Mouse (Mus musculus) forebrain, embryonic 16.5 days (tissue): ENCODE data around the gene Wbp2. TPM values are rescaled to one million over a fixed set of nuclear protein-coding genes. Genes with fewer than 3 reads are reported as not detected.
A peak's percentile ranks its signal among the peaks of the same experiment; 100 is the strongest.

Source experiments
- ATAC-seq: fragments of 200-750 bp; cut with Nextera tagmentation; 2 replicates; pipeline ENCODE4 v1.8.0; 2017; ENCODE audit warnings: mild to moderate bottlenecking, moderate library complexity
- H3K27ac ChIP-seq: fragments of 300-500 bp; sonication (generic); 2 replicates; pipeline ENCODE4 v1.5.1; 2014; ENCODE audit warnings: low read length, control low read depth
- H3K27me3 ChIP-seq: fragments of 300-500 bp; sonication (generic); replicated peaks from 2 replicates; pipeline ENCODE4 v1.6.1; 2014; ENCODE audit warnings: low read length; ENCODE audit not compliant: control insufficient read depth, insufficient read depth
- H3K36me3 ChIP-seq: fragments of 300-500 bp; sonication (generic); 2 replicates; pipeline ENCODE4 v1.6.1; 2014; ENCODE audit not compliant: control insufficient read depth, insufficient read depth
- H3K4me1 ChIP-seq: fragments of 300-500 bp; sonication (generic); replicated peaks from 2 replicates; pipeline ENCODE4 v1.6.1; 2014; ENCODE audit warnings: low read length; ENCODE audit not compliant: control insufficient read depth, insufficient read depth
- H3K4me2 ChIP-seq: fragments of 300-500 bp; sonication (generic); 2 replicates; pipeline ENCODE4 v1.6.1; 2014; ENCODE audit warnings: mild to moderate bottlenecking, low read length, control low read depth
- H3K4me3 ChIP-seq: fragments of 300-500 bp; sonication (generic); replicated peaks from 2 replicates; pipeline ENCODE4 v1.5.1; 2014; ENCODE audit warnings: mild to moderate bottlenecking, low read length, control low read depth
- H3K9ac ChIP-seq: fragments of 300-500 bp; sonication (generic); replicated peaks from 2 replicates; pipeline ENCODE4 v1.6.1; 2014; ENCODE audit warnings: low read depth, low read length, control low read depth
- H3K9me3 ChIP-seq: fragments of 300-500 bp; sonication (generic); 2 replicates; pipeline ENCODE4 v1.6.1; 2016; ENCODE audit warnings: low read length; ENCODE audit not compliant: control insufficient read depth
- WGBS: fragments of 180-500 bp; shearing (Covaris S2); extraction: QIAGEN DNeasy Blood & Tissue Kit; methylation state at CpG from one replicate; pipeline ENCODE4 v1.1.7; 2014; 5-methylcytosine and 5-hydroxymethylcytosine counted together
- polyA plus RNA-seq: library from polyadenylated mRNA; unstranded; fragments of >200 nt; fragmentation: Nextera tagmentation; extraction: Ambion mirVana; gene quantifications from 2 replicates; pipeline ENCODE4 v1.2.1, GENCODE M21; 2015

The Wbp2 gene
- 162 and 163 TPM in 2 replicates for polyA plus RNA-seq

DNA sequence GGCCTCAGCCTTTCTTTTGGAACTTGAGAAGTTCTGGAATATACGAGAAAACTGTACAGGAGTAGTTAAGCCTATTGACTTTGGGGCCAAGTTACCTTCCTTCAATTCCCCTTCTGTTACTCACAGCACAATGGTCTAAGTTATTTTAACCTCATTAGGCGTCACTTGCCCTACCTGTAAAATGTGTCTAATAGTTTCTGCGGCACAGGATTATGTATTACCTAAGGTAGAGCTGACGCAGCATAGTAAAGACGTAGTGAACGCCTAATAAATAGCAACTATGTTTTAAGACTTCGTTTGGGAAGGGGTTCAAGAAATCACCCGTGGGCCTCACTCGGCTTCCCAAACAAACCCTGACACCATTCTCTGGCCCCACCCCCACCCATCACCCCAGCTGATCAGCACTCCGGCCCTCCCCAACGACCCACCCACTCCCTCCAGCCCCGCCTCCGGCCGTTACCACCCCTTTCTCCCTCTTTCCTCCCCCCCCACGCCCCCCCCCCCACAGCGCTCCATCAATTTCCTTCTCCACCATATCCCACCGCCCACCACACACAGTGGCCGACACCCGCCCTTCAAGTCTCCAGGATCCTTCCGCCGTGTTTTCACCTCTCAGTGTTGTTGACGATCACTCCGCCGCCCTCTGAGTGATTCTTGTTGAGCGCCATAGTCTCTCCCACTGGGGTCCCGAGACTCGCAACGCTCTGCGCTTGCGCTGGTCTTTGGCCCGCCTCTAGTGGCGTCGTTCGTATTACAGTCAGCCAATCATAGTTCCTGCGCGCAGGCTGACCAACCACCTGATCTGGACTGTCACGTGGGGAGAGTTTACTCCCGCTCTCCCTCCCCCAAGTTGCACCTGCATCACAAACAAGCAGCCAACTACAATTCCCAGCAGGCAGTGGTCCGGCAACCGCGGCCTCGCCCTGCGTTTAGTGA, at the start of gene Wbp2:
Gene Wbp2, minus strand, starts transcription at position 738 of the 936 bp plus-strand sequence.
- peak within 1 kb of the TSS; percentile 67 for H3K4me3 ChIP-seq
- no peaks in the 10 kb centered on the region for H3K9me3 ChIP-seq
- ATAC-seq, result peak; percentile 97
- H3K36me3 ChIP-seq, result peaks cover 6% of the 10 kb centered on the region
- H3K9ac ChIP-seq, result peak within 1 kb of the TSS; percentile 52
- H3K27me3 ChIP-seq, result no peaks in the 10 kb centered on the region
- H3K4me1 ChIP-seq, result peaks cover 17% of the 10 kb centered on the region
- peak within 1 kb of the TSS; percentile 74 for H3K4me2 ChIP-seq
- H3K27ac ChIP-seq, result peak within 1 kb of the TSS; percentile 77
- 4% methylated on average over 37 of the region's 43 CpGs for WGBS

DNA sequence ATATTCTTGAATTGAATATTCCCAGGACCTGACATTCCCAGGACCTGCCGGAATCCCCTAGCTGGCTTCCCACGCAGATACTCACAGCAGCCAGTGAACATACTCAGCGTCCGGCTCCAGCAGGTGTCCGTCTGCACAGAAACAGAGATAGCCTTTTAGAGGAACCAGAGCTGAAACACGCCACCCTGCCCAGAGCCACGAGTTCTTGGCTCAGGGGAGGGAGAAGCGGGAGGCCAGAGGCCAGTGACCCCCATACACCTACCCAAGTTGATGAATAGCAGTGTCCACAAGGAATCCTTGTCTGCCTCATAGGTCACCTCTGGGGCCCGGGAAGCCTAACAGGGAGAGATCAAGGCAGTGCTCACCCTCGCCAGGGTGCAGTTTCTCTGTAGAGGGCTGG, 47.4 kb upstream of the Wbp2 start:
- ATAC-seq, result no peak
- no peak overlapping the region for H3K9ac ChIP-seq
- H3K4me3 ChIP-seq, result no peak overlapping the region
- H3K27ac ChIP-seq, result no peak overlapping the region
- no peaks in the 10 kb centered on the region for H3K27me3 ChIP-seq
- WGBS, result 94% methylated on average over 10 of the region's 10 CpGs
- no peaks in the 10 kb centered on the region for H3K9me3 ChIP-seq
- H3K4me1 ChIP-seq, result peaks cover 23% of the 10 kb centered on the region
- no peak overlapping the region for H3K4me2 ChIP-seq
- no peaks in the 10 kb centered on the region; the same call in 1 of the 2 replicates for H3K36me3 ChIP-seq

DNA sequence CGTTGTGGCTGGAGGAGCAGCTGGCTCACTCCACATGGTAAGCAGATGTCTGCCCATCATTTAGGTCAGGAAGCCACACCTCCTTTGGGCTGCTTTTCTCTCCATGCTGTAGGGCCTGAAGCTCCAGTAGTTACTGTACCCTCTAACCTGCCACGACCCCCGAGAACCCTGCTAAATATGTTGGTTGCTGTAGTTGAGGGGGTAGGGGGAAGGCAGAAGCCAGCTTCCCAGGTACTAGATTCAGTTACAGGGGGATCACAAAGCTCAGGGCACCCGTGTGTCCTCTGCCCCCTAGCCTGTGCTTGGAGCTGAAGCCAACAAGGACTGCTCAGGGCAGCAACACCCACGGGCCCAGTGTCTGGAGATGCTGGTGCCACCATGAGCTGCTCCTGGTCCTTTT, 46.7 kb upstream of the Wbp2 start:
- no peak overlapping the region for H3K4me3 ChIP-seq
- H3K4me1 ChIP-seq, result peaks cover 23% of the 10 kb centered on the region
- no peak for ATAC-seq
- 84% methylated on average over 5 of the region's 5 CpGs for WGBS
- H3K9ac ChIP-seq, result no peak overlapping the region
- H3K4me2 ChIP-seq, result no peak overlapping the region
- no peaks in the 10 kb centered on the region for H3K27me3 ChIP-seq
- H3K36me3 ChIP-seq, result no peaks in the 10 kb centered on the region; the same call in 1 of the 2 replicates
- no peaks in the 10 kb centered on the region for H3K9me3 ChIP-seq
- no peak overlapping the region for H3K27ac ChIP-seq

DNA sequence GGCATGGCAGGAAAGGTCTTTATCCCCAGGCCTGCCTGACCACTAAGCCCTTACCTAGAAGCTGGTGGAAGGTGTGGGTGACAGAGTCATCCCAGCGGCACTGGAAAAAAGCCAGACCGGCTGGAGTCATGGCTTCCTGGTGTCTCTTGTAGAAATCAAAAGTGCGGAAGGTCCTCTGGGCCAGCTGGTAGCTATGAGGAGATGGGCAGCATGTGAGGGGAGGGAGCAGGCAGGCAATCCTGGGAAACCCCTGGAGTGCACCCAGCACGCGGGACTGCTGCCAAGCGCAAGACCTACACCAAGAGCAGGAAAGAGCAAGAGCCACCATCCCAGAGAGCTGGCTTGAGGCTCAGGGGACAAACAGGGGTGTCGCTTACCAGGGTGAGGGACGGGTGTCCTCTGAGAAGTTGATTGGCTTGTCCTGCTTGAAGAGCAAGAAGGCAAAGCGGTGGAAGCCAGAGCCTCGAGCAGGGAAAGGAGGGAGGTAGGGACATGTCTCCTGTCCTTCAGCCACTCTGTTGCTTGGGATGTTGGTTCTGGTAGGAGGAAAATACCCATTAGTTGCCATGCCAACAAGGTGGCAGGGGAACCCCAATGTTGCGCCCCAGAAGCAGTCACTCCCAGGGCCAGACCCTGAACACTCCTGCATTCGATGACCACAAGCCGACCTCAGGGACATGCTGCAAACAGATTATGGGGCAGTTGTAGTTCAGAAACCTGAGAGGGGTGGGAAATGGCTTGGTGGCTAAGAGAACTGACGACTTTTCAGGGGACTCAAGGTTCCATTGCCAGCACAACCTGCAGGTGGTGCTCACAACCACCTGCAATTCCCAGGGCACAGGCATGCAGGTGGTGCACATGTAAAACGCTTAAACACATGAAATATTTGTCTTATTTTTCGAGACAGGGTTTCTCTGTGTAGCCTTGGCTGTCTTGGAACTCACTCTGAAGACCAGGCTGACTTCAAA, 45.9 kb upstream of the Wbp2 start:
- WGBS, result 88% methylated on average over 16 of the region's 16 CpGs
- no peak overlapping the region for H3K4me3 ChIP-seq
- H3K36me3 ChIP-seq, result no peaks in the 10 kb centered on the region; the same call in 1 of the 2 replicates
- H3K9me3 ChIP-seq, result no peaks in the 10 kb centered on the region
- H3K4me2 ChIP-seq, result no peak overlapping the region
- no peaks in the 10 kb centered on the region for H3K27me3 ChIP-seq
- peaks cover 22% of the 10 kb centered on the region for H3K4me1 ChIP-seq
- no peak for ATAC-seq
- H3K27ac ChIP-seq, result no peak overlapping the region
- no peak overlapping the region for H3K9ac ChIP-seq

DNA sequence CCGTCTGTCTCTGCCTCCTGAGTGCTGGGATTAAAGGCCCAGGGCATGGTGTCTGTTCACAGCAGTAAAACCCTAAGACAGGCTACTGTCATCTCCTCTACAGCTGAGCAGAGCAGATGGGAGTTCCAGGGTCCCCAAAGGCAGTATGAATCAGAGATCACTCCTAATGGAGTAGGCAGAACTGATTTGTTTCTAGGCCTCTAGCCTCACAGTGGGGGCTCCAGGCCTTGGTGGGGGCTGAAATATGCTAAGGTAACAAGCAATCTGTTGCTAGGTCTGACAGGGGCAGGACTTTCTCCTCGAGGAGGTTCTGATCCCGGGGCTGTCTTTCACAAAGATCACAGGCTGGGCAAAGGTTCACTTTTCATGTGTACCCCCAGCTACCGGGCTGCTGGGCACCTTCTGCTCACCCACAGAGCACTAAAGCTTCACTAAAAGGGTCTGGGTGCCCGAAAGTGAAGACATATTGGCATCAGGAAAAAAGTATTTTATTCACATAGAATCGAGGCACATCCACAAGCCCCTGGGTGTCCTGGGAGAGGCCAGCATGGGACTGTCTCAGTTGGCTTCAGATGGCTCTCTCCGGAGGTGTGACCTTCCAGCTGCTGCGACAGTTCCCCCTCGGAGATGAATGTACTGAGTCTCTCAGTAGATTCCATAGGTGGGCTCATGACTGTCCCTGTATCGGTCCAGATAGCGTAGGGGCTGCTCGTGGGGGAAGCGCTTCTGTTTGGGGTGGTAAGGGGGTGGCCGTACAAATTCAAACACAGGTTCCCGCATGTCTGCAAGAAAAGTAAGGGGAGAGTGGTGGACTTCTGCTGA, 44.8 kb upstream of the Wbp2 start:
- no peak for ATAC-seq
- Histone ChIP-seq H3K27me3 (no peaks in the 10 kb centered on the region), H3K9ac (no peak overlapping the region), H3K4me1 (peaks cover 23% of the 10 kb centered on the region), H3K27ac (no peak overlapping the region; the same call in 1 of the 2 replicates), H3K4me3 (peak overlapping the region; percentile 61), H3K4me2 (peak overlapping the region; percentile 76), H3K9me3 (no peaks in the 10 kb centered on the region), H3K36me3 (no peaks in the 10 kb centered on the region; the same call in 1 of the 2 replicates)
- 83% methylated on average over 15 of the region's 15 CpGs for WGBS

DNA sequence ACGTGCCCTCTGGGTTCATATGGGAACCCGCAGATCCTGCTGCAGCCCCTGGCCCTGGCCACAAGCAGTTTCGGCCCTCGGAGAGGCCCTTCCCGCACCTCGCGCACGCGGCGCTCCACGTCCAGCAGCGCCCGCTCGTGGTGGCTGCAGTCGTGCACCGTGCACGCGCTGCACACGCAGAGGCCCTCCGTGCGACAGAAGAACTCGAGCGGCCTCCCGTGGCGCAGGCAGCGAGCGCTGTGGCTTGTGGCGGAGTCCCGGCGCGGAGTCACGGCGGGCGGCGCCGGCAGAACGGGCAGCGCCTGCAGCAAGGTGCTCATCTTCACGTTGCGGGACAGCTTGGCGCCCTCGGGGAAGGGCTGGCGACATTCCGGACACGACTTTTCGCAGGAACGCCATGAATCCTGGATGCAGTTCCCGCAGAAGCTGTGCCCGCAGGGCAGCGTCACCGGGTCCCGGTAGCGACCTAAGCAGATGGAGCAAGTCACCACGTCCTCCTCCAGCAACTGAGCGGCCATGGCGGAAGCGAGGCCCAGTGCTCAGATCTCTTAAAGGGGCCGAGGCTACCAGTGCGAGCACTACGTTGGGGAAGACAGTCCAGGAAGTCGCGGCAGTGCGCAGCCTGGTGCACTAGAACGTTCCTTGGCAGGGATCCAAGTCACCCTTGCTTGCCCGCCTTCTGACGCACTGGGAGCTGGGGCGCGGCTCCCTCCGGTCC, 43.9 kb upstream of the Wbp2 start, which contains the start of gene Trim65:
Gene Trim65, minus strand, starts transcription at position 641 of the 718 bp plus-strand sequence.
- peak within 1 kb of the TSS; percentile 88 for H3K27ac ChIP-seq
- H3K27me3 ChIP-seq, result no peaks in the 10 kb centered on the region
- under 1% methylated on average over 69 of the region's 69 CpGs for WGBS
- peak; percentile 92 for ATAC-seq
- peak within 1 kb of the TSS; percentile 78 for H3K9ac ChIP-seq
- H3K36me3 ChIP-seq, result no peaks in the 10 kb centered on the region; the same call in 1 of the 2 replicates
- H3K9me3 ChIP-seq, result no peaks in the 10 kb centered on the region
- H3K4me1 ChIP-seq, result peaks cover 23% of the 10 kb centered on the region
- H3K4me3 ChIP-seq, result peak within 1 kb of the TSS; percentile 61
- peak within 1 kb of the TSS; percentile 76 for H3K4me2 ChIP-seq

DNA sequence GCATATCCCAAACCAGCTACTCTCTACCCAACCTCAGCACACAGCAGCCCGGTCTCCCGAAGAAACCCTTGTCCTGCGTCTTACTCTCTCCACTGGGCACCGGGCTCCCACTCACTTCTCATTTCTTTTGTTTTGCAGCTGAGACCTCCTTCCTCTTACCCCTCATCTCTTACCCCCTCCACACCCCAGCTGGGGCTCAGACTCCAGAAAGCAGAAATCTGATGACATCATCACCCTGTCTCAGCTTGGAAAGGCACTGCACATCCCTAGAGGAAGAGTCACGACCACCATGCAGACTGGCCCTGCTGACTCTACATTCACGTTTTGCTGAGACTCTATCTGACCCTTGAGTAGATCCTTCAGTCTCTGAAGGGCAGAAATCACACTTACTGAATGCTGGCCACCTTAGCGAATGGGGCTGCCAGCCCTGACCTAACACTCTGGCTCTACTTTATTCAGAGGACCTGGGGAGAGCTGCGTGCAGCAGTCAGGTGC, 43.2 kb upstream of the Wbp2 start:
- no peaks in the 10 kb centered on the region; the same call in 1 of the 2 replicates for H3K36me3 ChIP-seq
- 38% methylated on average over 8 of the region's 8 CpGs for WGBS
- H3K9me3 ChIP-seq, result no peaks in the 10 kb centered on the region
- peak overlapping the region; percentile 61 for H3K4me3 ChIP-seq
- H3K4me1 ChIP-seq, result peaks cover 23% of the 10 kb centered on the region
- H3K9ac ChIP-seq, result peak overlapping the region; percentile 78
- H3K4me2 ChIP-seq, result peak overlapping the region; percentile 76
- ATAC-seq, result peak; percentile 27
- H3K27me3 ChIP-seq, result no peaks in the 10 kb centered on the region
- H3K27ac ChIP-seq, result peak overlapping the region; percentile 88
